Mouse (Mus musculus) urinary bladder, adult 2 months (tissue): ENCODE data around the gene Igsf8. TPM values are rescaled to one million over a fixed set of nuclear protein-coding genes. Genes with fewer than 3 reads are reported as not detected.

Experiments
- DNase-seq: peaks from one replicate; pipeline ENCODE4 v3.0.0; 2022; ENCODE audit warnings: low spot score
- polyA plus RNA-seq: library from polyadenylated mRNA; depleted of rRNA; stranded (reverse); fragments of >200 nt; gene quantifications from 2 replicates; pipeline ENCODE4 v1.2.3, GENCODE M21; 2012

Gene Igsf8
- polyA plus RNA-seq, 1 experiment = 60.0 TPM

GRCm38 (mm10) chr1:172323298-172323697, 61.9 kb downstream of the Igsf8 start:
- no peak for DNase-seq

GRCm38 (mm10) chr1:172323801-172324359, 62.4 kb downstream of the Igsf8 start:
- no peak for DNase-seq

- DNase-seq = no peak
Observed at GRCm38 (mm10) chr1:172324725-172325124, 63.3 kb downstream of the Igsf8 start.

GRCm38 (mm10) chr1:172325680-172326535, 64.5 kb downstream of the Igsf8 start:
- DNase-seq = peak; percentile 68

GRCm38 (mm10) chr1:172326684-172327083, 65.2 kb downstream of the Igsf8 start:
- DNase-seq = no peak

GRCm38 (mm10) chr1:172327206-172328001, 66.0 kb downstream of the Igsf8 start:
- DNase-seq = no peak

GRCm38 (mm10) chr1:172328041-172328440, 66.6 kb downstream of the Igsf8 start:
- no peak for DNase-seq

- DNase-seq = no peak
Observed at GRCm38 (mm10) chr1:172328461-172328860, 67.0 kb downstream of the Igsf8 start.

GRCm38 (mm10) chr1:172329131-172329530, 67.7 kb downstream of the Igsf8 start, which contains the start of gene Kcnj9:
TSS of gene Kcnj9 (minus strand) at chr1:172329318.
- no peak for DNase-seq

- DNase-seq = no peak
Observed at GRCm38 (mm10) chr1:172329616-172330015, 68.2 kb downstream of the Igsf8 start.

GRCm38 (mm10) chr1:172331422-172331947, 70.0 kb downstream of the Igsf8 start:
- DNase-seq = no peak

GRCm38 (mm10) chr1:172332925-172333324, 71.5 kb downstream of the Igsf8 start:
- no peak for DNase-seq

GRCm38 (mm10) chr1:172333512-172333911, 72.1 kb downstream of the Igsf8 start:
- no peak for DNase-seq

GRCm38 (mm10) chr1:172335804-172336203, 74.4 kb downstream of the Igsf8 start:
- DNase-seq = no peak

- DNase-seq = no peak
Observed at GRCm38 (mm10) chr1:172337411-172338185, 76.2 kb downstream of the Igsf8 start.

- DNase-seq = no peak
Observed at GRCm38 (mm10) chr1:172340729-172341321, 79.4 kb downstream of the Igsf8 start, which contains the start of gene Kcnj10. TSS of gene Kcnj10 (plus strand) at chr1:172341210.

GRCm38 (mm10) chr1:172341386-172341785, 79.9 kb downstream of the Igsf8 start:
- no peak for DNase-seq

- no peak for DNase-seq
Observed at GRCm38 (mm10) chr1:172342729-172343128, 81.3 kb downstream of the Igsf8 start.

- DNase-seq = no peak
Observed at GRCm38 (mm10) chr1:172343914-172344313, 82.5 kb downstream of the Igsf8 start.

GRCm38 (mm10) chr1:172344820-172345219, 83.4 kb downstream of the Igsf8 start:
- DNase-seq = no peak

GRCm38 (mm10) chr1:172346707-172347106, 85.3 kb downstream of the Igsf8 start:
- DNase-seq = no peak
